Mouse (Mus musculus): ENCODE results near the gene Tnpo3. TPM values are rescaled to one million over a fixed set of nuclear protein-coding genes. Genes with fewer than 3 reads are reported as not detected.

Tnpo3 gene
- total and polyA plus RNA-seq, 3 experiments, result 64.9 to 148 (median 139) TPM

DNA sequence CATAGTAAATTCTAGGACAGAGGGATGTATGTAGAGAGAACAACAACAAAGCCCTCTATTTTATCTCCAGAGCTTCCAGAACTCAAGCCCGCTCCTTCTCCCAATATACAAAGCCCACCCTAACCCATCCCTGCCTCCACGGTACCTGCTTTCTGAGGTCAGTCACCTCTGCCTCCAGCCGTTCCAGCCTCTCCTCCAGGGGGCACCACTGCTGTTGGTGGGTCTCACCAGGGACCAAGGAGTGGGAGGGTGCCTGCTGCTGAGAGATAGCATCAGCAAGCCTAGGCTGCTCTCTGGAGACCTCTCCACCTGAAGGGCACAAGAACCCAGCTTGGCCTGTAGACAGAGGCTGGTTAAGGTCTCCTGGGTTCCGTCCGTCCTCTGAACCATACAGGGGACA is 104.2 kb downstream of the Tnpo3 start:
- TF ChIP-seq ELF1 (IDR thresholded peaks at IDR 0.05; ENCODE audit: low read depth, low read length) (no peak), CTCF (IDR thresholded peaks at IDR 0.05 in 2 of 3, conservative IDR thresholded peaks at IDR 0.05 in 1 of 3; ENCODE audit: control insufficient read depth in 1 of 3, insufficient read depth in 1 of 3, low read depth in 2 of 3, low read length in 3 of 3, poor library complexity in 1 of 3, severe bottlenecking in 1 of 3) (peak in 2 of 3 experiments; percentile 37 to 49; a peak in 5 of 6 replicates), MAFK (IDR thresholded peaks at IDR 0.05; ENCODE audit: borderline replicate concordance, low read depth, low read length) (no peak), NRF1 (IDR thresholded peaks at IDR 0.05; ENCODE audit: insufficient read depth, low read depth, low read length, poor library complexity, severe bottlenecking) (no peak), RAD21 (IDR thresholded peaks at IDR 0.05; ENCODE audit: low read depth, low read length) (no peak), SMC3 (IDR thresholded peaks at IDR 0.05; ENCODE audit: low read depth, low read length) (0 out of 2 replicates have a peak, but pooled peaks have one; percentile 18), ZMIZ1 (IDR thresholded peaks at IDR 0.05; ENCODE audit: low read depth, low read length) (no peak), POLR2AphosphoS5 (IDR thresholded peaks at IDR 0.05; ENCODE audit: borderline replicate concordance, low read depth, low read length) (no peak), POLR2A (IDR thresholded peaks at IDR 0.05; ENCODE audit: control insufficient read depth in 1 of 2, insufficient read depth in 1 of 2, low read depth in 1 of 2, low read length in 2 of 2, poor library complexity in 1 of 2) (no peak), ZKSCAN1 (IDR thresholded peaks at IDR 0.05; ENCODE audit: low read depth, low read length) (no peak), SIN3A (IDR thresholded peaks at IDR 0.05; ENCODE audit: low read length) (no peak), MAZ (IDR thresholded peaks at IDR 0.05; ENCODE audit: low read depth, low read length) (no peak), CHD2 (IDR thresholded peaks at IDR 0.05; ENCODE audit: low read length) (no peak), ZC3H11A (IDR thresholded peaks at IDR 0.05; ENCODE audit: low read depth, low read length) (no peak)
- H3K27ac ChIP-seq (ENCODE audit: control insufficient read depth, low read depth, low read length), result no peak overlapping the region
- H3K4me3 ChIP-seq (ENCODE audit: control insufficient read depth in 1 of 2, insufficient read depth in 1 of 2, low read depth in 2 of 2, low read length in 2 of 2), result no peak overlapping the region
- no peak for DNase-seq (ENCODE audit: low read depth, low spot score)
- H3K36me3 ChIP-seq (ENCODE audit: control insufficient read depth in 1 of 2, insufficient read depth in 2 of 2, low read length in 2 of 2), result peaks cover 0 to 10% of the 10 kb centered on the region in 2 experiments; a peak in 2 of 4 replicates
- H3K4me1 ChIP-seq (ENCODE audit: control insufficient read depth in 1 of 2, insufficient read depth in 2 of 2, low read length in 2 of 2), result peaks cover 10 to 21% of the 10 kb centered on the region in 2 experiments
- H3K79me2 ChIP-seq (ENCODE audit: control insufficient read depth, insufficient read depth, low read length, poor library complexity), result no peaks in the 10 kb centered on the region
- H3K9ac ChIP-seq (ENCODE audit: control insufficient read depth, low read depth, low read length, poor library complexity, severe bottlenecking), result no peak overlapping the region
- H3K9me3 ChIP-seq (replicated peaks; ENCODE audit: insufficient read depth, low read length), result no peaks in the 10 kb centered on the region
- H3K27me3 ChIP-seq (ENCODE audit: control insufficient read depth in 1 of 2, insufficient read depth in 2 of 2, low read length in 2 of 2), result peaks cover 14 to 18% of the 10 kb centered on the region in 2 experiments

DNA sequence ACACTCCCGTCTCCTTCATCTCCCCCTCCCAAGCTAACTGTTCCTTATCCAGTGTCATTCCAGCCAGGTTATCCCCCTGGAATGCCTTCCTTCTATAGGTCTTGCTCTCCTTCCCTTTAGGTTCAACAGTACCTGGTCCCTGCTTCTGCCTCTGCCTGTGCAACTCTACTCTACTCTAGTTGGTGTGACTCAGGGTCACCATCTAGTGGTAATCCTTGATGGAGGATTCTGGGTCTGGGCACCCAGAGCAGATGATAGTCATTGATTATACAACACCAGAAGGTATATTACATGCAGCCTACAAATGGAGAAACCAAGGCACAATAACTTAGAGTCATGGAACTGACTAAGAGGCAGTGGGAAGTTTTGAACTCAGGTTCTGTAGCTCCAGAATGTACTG is 108.1 kb downstream of the Tnpo3 start:
- peak; percentile 40 for TF ChIP-seq ZC3H11A (IDR thresholded peaks at IDR 0.05; ENCODE audit: low read depth, low read length)
- peak; percentile 70 for TF ChIP-seq RAD21 (IDR thresholded peaks at IDR 0.05; ENCODE audit: low read depth, low read length)
- 0 out of 2 replicates have a peak, but pooled peaks have one; percentile 8 for TF ChIP-seq TCF12 (IDR thresholded peaks at IDR 0.05; ENCODE audit: low read depth, low read length)
- TF ChIP-seq SMC3 (IDR thresholded peaks at IDR 0.05; ENCODE audit: low read depth, low read length), result peak; percentile 68
- no peak for TF ChIP-seq GATA1 (IDR thresholded peaks at IDR 0.05; ENCODE audit: low read depth, low read length)
- TF ChIP-seq CTCF (IDR thresholded peaks at IDR 0.05 in 2 of 3, conservative IDR thresholded peaks at IDR 0.05 in 1 of 3; ENCODE audit: control insufficient read depth in 1 of 3, insufficient read depth in 1 of 3, low read depth in 2 of 3, low read length in 3 of 3, poor library complexity in 1 of 3, severe bottlenecking in 1 of 3), result peak; percentile 35 to 72 (median 51); a peak in 5 of 6 replicates
- TF ChIP-seq TAL1 (IDR thresholded peaks at IDR 0.05; ENCODE audit: low read length), result no peak
- H3K9me3 ChIP-seq (replicated peaks; ENCODE audit: insufficient read depth, low read length), result no peaks in the 10 kb centered on the region
- H3K4me3 ChIP-seq (ENCODE audit: control insufficient read depth in 1 of 2, insufficient read depth in 1 of 2, low read depth in 2 of 2, low read length in 2 of 2), result no peak overlapping the region
- H3K36me3 ChIP-seq (ENCODE audit: control insufficient read depth in 1 of 2, insufficient read depth in 2 of 2, low read length in 2 of 2), result peaks cover 0 to 17% of the 10 kb centered on the region in 2 experiments; a peak in 2 of 4 replicates
- no peak overlapping the region for H3K9ac ChIP-seq (ENCODE audit: control insufficient read depth, low read depth, low read length, poor library complexity, severe bottlenecking)
- H3K4me1 ChIP-seq (ENCODE audit: control insufficient read depth in 1 of 2, insufficient read depth in 2 of 2, low read length in 2 of 2), result peaks cover 9 to 19% of the 10 kb centered on the region in 2 experiments
- DNase-seq (ENCODE audit: low read depth, low spot score), result peak; percentile 64
- no peaks in the 10 kb centered on the region for H3K27me3 ChIP-seq (ENCODE audit: control insufficient read depth in 1 of 2, insufficient read depth in 2 of 2, low read length in 2 of 2)
- H3K79me2 ChIP-seq (ENCODE audit: control insufficient read depth, insufficient read depth, low read length, poor library complexity), result no peaks in the 10 kb centered on the region
- peak overlapping the region; percentile 77 for H3K27ac ChIP-seq (ENCODE audit: control insufficient read depth, low read depth, low read length)

All from MEL (cell line).